Mouse (Mus musculus) MEL-GATA-1-ER (cell line): ENCODE measurements around the gene Spag7.

Source experiments
- DNase-seq: peaks from one replicate; pipeline ENCODE4 v3.0.0-alpha.2; 2012; ENCODE audit warnings: low read depth; ENCODE audit errors: extremely low read depth

Spag7 gene

GRCm38 (mm10) chr11:70681897-70682581 lies 12.8 kb upstream of the Spag7 start:
- DNase-seq, result no peak

- no peak for DNase-seq
Measured at GRCm38 (mm10) chr11:70681170-70681569, 12.0 kb upstream of the Spag7 start.

- DNase-seq, result peak; percentile 92
Measured at GRCm38 (mm10) chr11:70679894-70680293, 10.7 kb upstream of the Spag7 start.

- no peak for DNase-seq
Measured at GRCm38 (mm10) chr11:70679361-70679760, 10.1 kb upstream of the Spag7 start.

- DNase-seq, result no peak
Measured at GRCm38 (mm10) chr11:70678576-70678975, 9.4 kb upstream of the Spag7 start.

GRCm38 (mm10) chr11:70678092-70678491 lies 8.9 kb upstream of the Spag7 start:
- DNase-seq, result no peak

- no peak for DNase-seq
Measured at GRCm38 (mm10) chr11:70674501-70674900, 5.3 kb upstream of the Spag7 start.

GRCm38 (mm10) chr11:70674014-70674413 lies 4.8 kb upstream of the Spag7 start:
- DNase-seq, result no peak

- DNase-seq, result no peak
Measured at GRCm38 (mm10) chr11:70671333-70672047, 2.3 kb upstream of the Spag7 start.

GRCm38 (mm10) chr11:70670483-70670882 lies 1.3 kb upstream of the Spag7 start:
- no peak for DNase-seq

GRCm38 (mm10) chr11:70669582-70670345 lies 548 bp upstream of the Spag7 start:
- DNase-seq, result peak; percentile 66

GRCm38 (mm10) chr11:70668335-70668770 lies 863 bp downstream of the Spag7 start:
- DNase-seq, result no peak

- no peak for DNase-seq
Measured at GRCm38 (mm10) chr11:70667271-70668150, 1.7 kb downstream of the Spag7 start.

- no peak for DNase-seq
Measured at GRCm38 (mm10) chr11:70666687-70667086, 2.5 kb downstream of the Spag7 start.

GRCm38 (mm10) chr11:70664741-70665140 lies 4.5 kb downstream of the Spag7 start:
- no peak for DNase-seq

GRCm38 (mm10) chr11:70663957-70664356 lies 5.3 kb downstream of the Spag7 start:
- DNase-seq, result no peak

- no peak for DNase-seq
Measured at GRCm38 (mm10) chr11:70663101-70663500, 6.1 kb downstream of the Spag7 start.

GRCm38 (mm10) chr11:70660571-70660970 lies 8.6 kb downstream of the Spag7 start:
- DNase-seq, result no peak

- no peak for DNase-seq
Measured at GRCm38 (mm10) chr11:70658942-70659341, 10.3 kb downstream of the Spag7 start.

- no peak for DNase-seq
Measured at GRCm38 (mm10) chr11:70658521-70658920, 10.7 kb downstream of the Spag7 start.

- no peak for DNase-seq
Measured at GRCm38 (mm10) chr11:70657991-70658390, 11.2 kb downstream of the Spag7 start.
